Mouse (Mus musculus): ENCODE measurements around the gene Lyrm4. TPM values are rescaled to one million over a fixed set of nuclear protein-coding genes. Genes with fewer than 3 reads are reported as not detected.
A peak's percentile ranks its signal among the peaks of the same experiment; 100 is the strongest.

Gene Lyrm4
- polyA plus RNA-seq, 1 experiment from 2014 or later, result 8.1 TPM

DNA sequence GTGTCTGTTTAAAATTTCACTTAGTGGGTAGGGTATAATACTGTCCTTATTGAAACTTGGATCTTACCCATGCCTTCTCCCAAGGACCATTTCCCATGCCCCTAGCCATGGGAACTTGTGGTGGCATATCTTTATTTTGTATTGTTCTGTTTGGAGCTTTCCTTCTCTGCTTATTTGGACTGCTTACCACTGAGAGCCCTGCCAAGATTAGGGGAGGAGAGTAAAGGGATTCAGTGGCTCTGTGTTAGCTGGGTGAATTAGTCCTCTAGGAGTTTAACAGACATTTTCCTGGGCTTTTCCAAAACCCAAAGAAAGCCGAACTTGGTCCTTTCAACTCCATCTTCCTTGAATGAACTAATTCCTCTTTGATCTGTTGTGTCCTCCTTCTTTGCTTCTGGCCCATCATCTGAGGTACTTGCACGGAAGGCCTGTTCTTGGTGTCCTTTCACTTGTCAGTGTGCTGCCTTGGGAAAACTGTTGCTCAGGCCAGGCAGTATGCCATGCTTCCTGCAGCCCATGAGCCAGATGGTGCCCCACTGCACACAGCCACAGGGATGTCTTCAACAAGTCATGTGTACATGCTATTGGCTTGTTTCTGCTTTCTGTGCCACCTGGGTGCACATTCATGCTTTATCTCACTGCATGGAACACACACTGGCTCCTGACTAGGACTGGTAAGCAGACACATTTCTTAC lies 12.2 kb upstream of the Lyrm4 start:
- Histone ChIP-seq H3K4me3 (ENCODE audit: inconsistent target) (no peak overlapping the region), H3K27ac (no peak overlapping the region), H3K36me3 (ENCODE audit: inconsistent target) (no peaks in the 10 kb centered on the region), H3K79me2 (ENCODE audit: inconsistent target) (peaks cover 39% of the 10 kb centered on the region; the same call in 1 of the 2 replicates)
- 95% methylated on average over 2 of the region's 2 CpGs for WGBS (ENCODE audit: missing documents)

DNA sequence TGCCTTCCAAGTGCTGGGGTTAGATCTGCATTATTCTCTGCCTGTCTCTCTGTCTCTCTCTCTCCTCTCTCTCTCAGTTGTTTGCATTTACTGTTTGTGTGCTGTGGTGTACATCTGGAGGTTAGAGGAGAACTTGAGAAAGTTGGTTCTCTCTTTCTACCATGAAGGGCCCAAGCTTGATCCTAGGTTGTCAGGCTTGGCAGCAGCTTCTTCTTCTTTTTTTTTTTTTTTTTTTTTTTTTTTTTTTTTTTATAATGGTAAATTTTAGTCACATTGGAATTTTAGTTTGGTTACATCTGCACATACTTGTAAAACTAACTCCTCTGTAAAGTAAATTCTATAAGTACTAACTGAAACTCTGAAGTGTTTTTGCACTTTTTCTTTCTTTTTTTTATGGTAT lies 3.3 kb upstream of the Lyrm4 start:
- H3K79me2 ChIP-seq (ENCODE audit: inconsistent target), result peaks cover 65% of the 10 kb centered on the region
- H3K4me3 ChIP-seq (ENCODE audit: inconsistent target), result no peak overlapping the region
- no peaks in the 10 kb centered on the region for H3K36me3 ChIP-seq (ENCODE audit: inconsistent target)
- H3K27ac ChIP-seq, result no peak overlapping the region

DNA sequence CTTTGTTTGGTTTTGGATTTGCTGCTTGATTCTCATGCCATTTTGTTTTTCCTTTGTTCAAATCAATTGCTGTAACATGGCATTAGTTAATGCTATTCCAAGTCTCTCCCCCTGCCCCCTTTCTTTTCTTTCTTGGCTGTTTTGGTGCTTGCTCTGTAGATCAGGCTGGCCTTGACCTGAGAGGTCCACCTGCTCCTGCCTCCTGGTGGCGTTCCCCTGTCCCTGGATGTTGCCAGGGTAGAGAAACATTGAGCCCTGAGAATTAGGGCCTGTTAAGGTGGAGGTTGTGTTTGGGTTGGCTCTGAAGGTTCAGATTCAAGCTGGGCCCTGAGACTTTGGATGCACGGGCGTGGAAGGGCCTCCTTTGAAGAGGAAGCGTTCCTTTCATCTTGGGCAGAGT lies 2.4 kb upstream of the Lyrm4 start:
- Histone ChIP-seq H3K4me3 (ENCODE audit: inconsistent target) (no peak overlapping the region), H3K79me2 (ENCODE audit: inconsistent target) (peaks cover 65% of the 10 kb centered on the region), H3K36me3 (ENCODE audit: inconsistent target) (no peaks in the 10 kb centered on the region), H3K27ac (no peak overlapping the region)
- WGBS (ENCODE audit: missing documents), result 95% methylated on average over 4 of the region's 4 CpGs

DNA sequence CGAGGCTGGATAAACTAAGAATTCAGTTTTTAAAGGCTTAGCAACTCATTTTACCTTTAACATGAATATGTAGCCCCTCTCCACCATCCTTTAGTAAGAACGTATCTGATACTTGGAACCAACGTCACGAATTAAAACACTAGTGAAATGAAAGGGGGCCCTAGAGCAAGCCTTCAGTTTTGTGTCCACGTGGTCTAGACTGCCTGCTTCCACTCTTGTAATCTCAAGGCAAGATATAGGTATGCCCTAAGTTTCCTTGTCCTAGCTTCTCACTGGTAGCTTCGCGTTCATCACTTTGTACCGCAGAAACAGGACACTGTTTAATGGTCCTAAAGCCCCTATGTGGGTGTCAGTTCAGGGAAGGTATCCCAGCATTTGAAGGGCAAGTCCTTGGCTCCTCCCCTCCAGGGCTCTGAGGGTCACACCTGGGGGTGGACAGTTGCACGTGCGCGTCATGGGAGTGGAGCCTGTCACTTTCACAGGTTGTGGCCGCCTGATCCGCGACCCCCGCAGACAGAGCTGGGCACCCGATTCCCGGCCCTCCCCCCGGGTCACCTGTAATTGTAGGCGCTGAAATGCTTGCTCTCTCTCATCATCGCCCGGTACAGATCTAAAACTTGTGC lies 695 bp downstream of the Lyrm4 start:
- peaks cover 34% of the 10 kb centered on the region for H3K79me2 ChIP-seq (ENCODE audit: inconsistent target)
- H3K4me3 ChIP-seq (ENCODE audit: inconsistent target), result peak overlapping the region; percentile 64
- 9% methylated on average over 21 of the region's 21 CpGs for WGBS (ENCODE audit: missing documents)
- H3K36me3 ChIP-seq (ENCODE audit: inconsistent target), result no peaks in the 10 kb centered on the region
- H3K27ac ChIP-seq, result peak overlapping the region; percentile 31

DNA sequence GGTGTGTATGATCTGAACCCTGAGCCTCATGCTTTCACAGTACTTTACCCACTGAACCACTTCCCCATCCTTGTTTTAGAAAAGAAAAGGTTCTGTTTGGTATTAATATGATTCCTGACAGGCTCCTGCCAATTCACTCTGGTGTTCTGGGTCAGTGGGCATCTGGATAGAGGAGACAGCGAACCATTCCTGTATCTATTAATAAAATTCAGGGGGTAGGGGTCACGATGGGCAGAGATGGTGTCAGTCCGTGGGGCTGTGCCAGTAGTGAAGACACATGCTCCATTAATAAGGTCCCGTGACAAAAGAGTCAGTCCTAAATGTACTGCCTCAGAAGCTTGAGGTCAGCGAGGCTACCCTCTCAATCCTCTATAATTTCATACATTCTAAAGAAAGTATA lies 4.1 kb downstream of the Lyrm4 start:
- Histone ChIP-seq H3K36me3 (ENCODE audit: inconsistent target) (no peaks in the 10 kb centered on the region), H3K4me3 (ENCODE audit: inconsistent target) (no peak overlapping the region), H3K27ac (no peak overlapping the region), H3K79me2 (ENCODE audit: inconsistent target) (peaks cover 3% of the 10 kb centered on the region)
- WGBS (ENCODE audit: missing documents), result 88% methylated on average over 5 of the region's 5 CpGs

DNA sequence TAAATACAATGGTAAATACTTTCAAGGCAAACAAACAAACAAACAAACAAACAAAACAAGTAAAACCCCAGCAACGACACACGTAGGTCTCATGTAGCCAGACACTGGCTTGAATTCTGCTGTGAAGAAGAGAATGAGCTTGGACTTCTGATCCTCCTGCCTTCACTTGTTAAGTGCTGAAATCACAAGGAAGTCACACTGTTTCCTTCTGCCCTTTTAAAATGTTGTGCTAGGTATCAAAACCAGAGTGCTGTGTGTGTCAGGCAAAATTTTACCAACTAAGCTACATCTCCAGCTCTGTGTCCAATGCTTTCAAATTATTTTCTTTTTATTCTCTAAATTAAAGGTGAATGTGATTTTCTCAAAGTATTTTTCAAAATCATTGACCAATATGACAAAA lies 6.0 kb downstream of the Lyrm4 start:
- Histone ChIP-seq H3K27ac (no peak overlapping the region), H3K36me3 (ENCODE audit: inconsistent target) (no peaks in the 10 kb centered on the region), H3K79me2 (ENCODE audit: inconsistent target) (no peaks in the 10 kb centered on the region), H3K4me3 (ENCODE audit: inconsistent target) (no peak overlapping the region)
- 94% methylated on average over 2 of the region's 2 CpGs for WGBS (ENCODE audit: missing documents)

DNA sequence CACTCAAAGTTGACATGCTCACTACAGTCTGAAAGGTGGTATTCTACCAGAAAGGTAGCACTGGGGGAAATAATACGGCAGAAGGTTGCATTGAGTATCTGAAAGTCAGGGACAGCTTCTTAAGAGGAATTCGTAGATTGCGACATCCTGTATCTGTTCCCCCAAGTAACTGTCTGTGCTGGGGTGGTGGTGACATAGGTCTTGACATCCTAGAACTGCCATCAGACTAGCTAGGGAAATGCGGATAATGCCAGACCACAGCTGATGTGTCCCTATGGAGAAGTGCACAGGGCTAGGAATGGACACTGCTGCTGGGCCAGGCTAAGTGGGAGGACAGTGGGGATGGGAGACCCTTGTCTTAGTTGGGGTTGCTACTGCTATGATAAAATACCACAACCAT lies 8.8 kb downstream of the Lyrm4 start:
- 44% methylated on average over 4 of the region's 4 CpGs for WGBS (ENCODE audit: missing documents)
- no peaks in the 10 kb centered on the region for H3K36me3 ChIP-seq (ENCODE audit: inconsistent target)
- no peak overlapping the region for H3K27ac ChIP-seq
- no peaks in the 10 kb centered on the region for H3K79me2 ChIP-seq (ENCODE audit: inconsistent target)
- H3K4me3 ChIP-seq (ENCODE audit: inconsistent target), result no peak overlapping the region

DNA sequence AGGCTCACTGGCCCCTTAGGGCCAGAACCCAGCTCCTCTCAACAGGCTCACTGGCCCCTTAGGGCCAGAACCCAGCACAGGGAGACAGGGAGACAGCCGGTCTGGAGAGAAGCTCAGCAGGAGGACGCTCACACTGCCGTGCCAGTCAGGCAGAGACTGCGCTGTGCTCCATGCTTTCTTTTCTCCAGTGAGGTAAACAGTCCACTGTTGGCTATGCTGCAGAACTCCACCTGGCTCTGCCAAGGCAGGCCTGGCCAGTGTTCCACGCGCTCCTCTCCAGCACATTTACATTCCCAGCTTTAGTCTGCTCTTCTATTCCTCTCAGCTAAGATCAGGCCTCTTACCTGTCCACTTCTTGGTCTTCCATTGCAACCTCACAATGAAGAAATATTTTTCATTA lies 11.7 kb downstream of the Lyrm4 start:
- no peak overlapping the region for H3K4me3 ChIP-seq (ENCODE audit: inconsistent target)
- WGBS (ENCODE audit: missing documents), result 97% methylated on average over 6 of the region's 6 CpGs
- H3K79me2 ChIP-seq (ENCODE audit: inconsistent target), result no peaks in the 10 kb centered on the region
- no peak overlapping the region for H3K27ac ChIP-seq
- H3K36me3 ChIP-seq (ENCODE audit: inconsistent target), result no peaks in the 10 kb centered on the region

DNA sequence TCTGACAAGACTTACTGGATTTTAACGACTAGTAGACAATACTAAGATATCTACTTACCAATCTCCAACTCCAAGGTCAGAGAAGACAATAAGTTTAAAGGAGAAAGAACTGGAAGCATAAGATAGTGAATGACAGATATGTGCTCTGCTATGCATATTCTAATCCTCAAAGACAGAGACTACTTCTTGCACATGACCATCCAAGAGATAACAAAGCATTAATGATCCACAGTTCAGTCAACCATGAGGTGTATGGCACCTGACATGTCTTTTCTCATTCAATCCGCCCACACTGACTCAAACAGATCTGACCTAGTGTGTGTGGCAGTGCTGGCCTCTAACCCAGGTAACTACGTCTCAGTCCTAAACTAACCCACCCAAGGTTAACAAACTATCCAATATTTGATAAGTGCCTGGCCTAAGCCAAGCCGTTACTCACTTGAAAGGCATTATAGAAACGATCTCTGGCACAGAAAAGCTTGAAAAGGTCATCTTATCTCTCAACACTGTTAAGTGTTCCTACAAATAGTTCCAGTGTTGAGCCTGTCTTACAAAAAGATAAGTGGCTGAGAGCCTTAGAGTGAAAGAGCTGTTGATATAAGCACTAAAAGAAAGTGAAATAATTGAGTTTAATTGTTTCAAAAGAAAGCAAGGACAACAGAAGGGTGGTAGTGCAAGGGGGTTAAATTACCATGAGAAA lies 20.5 kb downstream of the Lyrm4 start:
- H3K4me3 ChIP-seq (ENCODE audit: inconsistent target), result no peak overlapping the region
- no peak overlapping the region for H3K27ac ChIP-seq
- H3K79me2 ChIP-seq (ENCODE audit: inconsistent target), result no peaks in the 10 kb centered on the region
- no peaks in the 10 kb centered on the region for H3K36me3 ChIP-seq (ENCODE audit: inconsistent target)
- 97% methylated on average over 5 of the region's 5 CpGs for WGBS (ENCODE audit: missing documents)

DNA sequence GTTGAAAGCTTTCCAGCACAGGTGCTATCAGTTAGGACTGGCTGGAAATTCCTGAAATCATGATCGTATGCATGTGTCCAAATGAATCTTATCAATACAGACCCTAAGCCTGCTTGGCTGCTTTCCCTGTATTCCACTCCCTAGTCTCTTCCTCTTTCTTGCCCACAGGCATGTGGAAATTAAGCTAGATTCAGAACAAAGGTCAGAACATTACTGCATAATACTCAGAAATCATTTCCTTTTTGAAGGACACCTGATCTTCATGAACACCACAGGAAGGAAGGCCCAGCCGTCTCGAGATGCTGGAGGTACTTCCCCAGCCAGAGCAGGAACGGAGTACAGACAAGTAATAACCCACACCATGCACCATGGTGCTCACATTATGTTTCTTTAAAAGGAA lies 29.2 kb downstream of the Lyrm4 start:
- Histone ChIP-seq H3K27ac (no peak overlapping the region), H3K36me3 (ENCODE audit: inconsistent target) (no peaks in the 10 kb centered on the region), H3K79me2 (ENCODE audit: inconsistent target) (no peaks in the 10 kb centered on the region), H3K4me3 (ENCODE audit: inconsistent target) (no peak overlapping the region)
- WGBS (ENCODE audit: missing documents), result 15% methylated on average over 4 of the region's 4 CpGs

DNA sequence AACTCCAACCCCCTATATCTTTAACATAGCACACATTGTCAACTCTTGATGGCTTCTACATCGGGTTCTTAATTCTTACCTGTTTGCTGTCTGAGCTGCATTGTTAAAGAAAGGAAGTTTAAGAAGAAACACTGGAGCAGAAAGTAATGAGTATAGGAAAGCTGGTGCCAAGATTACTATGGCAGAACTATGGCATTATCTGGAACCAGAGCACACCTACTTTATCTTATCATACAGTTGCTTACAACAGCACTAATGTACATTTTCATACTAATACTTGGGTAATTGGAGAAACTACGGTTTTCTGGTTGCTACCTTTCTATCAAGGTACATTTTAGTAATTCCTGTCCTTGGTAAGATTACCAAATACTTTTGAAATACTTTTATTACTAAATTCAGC lies 29.9 kb downstream of the Lyrm4 start:
- WGBS (ENCODE audit: missing documents), result 81% methylated on average over 2 of the region's 2 CpGs
- H3K27ac ChIP-seq, result no peak overlapping the region
- H3K4me3 ChIP-seq (ENCODE audit: inconsistent target), result no peak overlapping the region
- H3K36me3 ChIP-seq (ENCODE audit: inconsistent target), result no peaks in the 10 kb centered on the region
- H3K79me2 ChIP-seq (ENCODE audit: inconsistent target), result no peaks in the 10 kb centered on the region

DNA sequence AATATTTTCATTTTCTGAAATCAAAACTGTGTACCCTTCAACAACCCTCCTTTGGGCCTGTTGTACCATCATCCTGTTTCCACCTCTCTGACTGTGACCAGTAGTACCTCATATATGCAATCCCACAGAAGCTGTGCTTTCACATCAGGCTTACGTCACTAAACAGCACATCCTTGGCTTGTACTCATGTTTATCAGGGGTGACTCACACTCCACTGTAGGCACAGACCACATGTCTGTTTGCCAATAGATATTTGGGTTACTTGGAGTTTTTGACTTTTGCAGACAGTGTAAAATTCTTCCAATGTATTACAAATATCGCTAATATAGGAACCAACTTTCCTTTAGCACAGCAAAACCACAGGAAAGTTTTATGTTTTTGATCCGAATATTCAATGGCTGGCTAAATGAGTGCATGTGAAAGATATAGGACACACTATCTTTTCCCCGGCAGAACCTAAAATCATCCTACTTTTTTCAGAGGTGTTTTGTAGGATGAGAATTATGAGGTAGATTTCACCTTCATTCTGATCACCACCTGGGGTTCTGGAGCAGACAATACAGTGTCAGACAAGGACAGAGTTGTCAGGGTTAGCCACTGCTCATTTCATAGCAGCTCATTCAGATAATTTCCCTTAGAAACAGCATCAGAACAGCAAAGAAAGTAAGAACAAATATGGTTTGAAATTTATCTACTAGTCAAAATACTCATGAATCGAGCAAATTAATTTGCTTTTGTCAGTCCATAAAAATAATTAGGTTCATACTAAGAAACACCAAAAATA lies 30.5 kb downstream of the Lyrm4 start:
- H3K27ac ChIP-seq, result no peak overlapping the region
- no peaks in the 10 kb centered on the region for H3K79me2 ChIP-seq (ENCODE audit: inconsistent target)
- 77% methylated on average over 5 of the region's 5 CpGs for WGBS (ENCODE audit: missing documents)
- no peaks in the 10 kb centered on the region for H3K36me3 ChIP-seq (ENCODE audit: inconsistent target)
- H3K4me3 ChIP-seq (ENCODE audit: inconsistent target), result no peak overlapping the region

DNA sequence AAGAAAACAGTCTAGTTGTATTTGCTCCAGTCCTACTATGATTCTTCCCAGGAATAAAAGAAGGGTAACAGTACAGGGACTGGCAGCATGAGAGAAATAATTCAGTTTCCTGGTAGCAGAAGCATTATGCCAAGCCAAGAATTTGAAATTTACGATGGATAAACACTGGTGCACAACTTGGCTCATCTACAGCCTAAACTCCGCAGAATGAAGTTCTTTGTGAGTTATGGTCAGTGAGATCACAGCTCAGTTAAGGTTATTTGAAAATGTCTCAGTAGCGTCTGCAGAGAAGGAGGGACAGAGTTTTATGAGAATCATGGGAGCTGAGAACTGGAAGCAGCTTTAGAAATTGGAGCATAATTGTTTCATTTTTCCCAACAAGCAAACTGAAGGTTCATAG lies 31.4 kb downstream of the Lyrm4 start:
- no peak overlapping the region for H3K27ac ChIP-seq
- H3K36me3 ChIP-seq (ENCODE audit: inconsistent target), result no peaks in the 10 kb centered on the region
- 92% methylated on average over 3 of the region's 3 CpGs for WGBS (ENCODE audit: missing documents)
- no peak overlapping the region for H3K4me3 ChIP-seq (ENCODE audit: inconsistent target)
- H3K79me2 ChIP-seq (ENCODE audit: inconsistent target), result no peaks in the 10 kb centered on the region

DNA sequence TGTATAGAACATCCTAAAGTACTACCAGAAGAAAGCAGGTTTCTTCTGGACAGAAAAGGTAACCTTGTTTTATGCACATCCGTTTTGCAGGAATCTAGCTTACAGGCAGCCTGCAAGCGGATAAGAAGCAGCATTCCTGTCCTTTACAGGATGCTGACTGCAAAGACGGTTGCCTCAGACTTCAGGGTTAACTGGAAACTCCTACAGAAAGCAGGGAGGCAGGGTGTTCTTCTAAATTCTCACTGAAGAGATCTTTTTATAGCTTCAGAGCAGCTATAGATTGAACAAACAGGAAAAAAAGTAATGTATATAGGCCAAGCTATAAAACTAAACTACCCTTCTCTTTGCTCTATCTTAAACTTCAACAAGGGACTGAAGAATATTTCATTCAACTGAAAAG lies 32.6 kb downstream of the Lyrm4 start:
- no peaks in the 10 kb centered on the region for H3K79me2 ChIP-seq (ENCODE audit: inconsistent target)
- 93% methylated on average over 3 of the region's 3 CpGs for WGBS (ENCODE audit: missing documents)
- no peak overlapping the region for H3K4me3 ChIP-seq (ENCODE audit: inconsistent target)
- H3K36me3 ChIP-seq (ENCODE audit: inconsistent target), result no peaks in the 10 kb centered on the region
- H3K27ac ChIP-seq, result no peak overlapping the region

DNA sequence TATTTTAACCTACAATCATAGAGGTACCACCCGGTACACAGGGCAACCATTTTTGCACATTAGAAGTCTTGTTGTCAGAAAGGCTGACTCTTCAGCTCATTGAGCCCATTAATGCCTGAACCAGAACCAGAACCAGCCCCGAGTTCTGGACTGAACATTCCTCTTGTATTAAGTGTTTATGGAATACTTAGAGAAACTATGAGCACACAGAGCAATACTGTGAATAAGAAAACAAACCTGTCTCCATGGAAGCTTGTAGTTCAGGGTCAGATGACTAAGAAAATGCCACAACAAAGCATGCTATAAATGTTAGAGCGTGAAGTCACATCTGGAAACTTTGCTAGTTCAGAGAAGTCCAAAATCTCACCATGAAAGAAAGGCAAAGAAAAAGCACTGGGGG lies 35.7 kb downstream of the Lyrm4 start:
- Histone ChIP-seq H3K79me2 (ENCODE audit: inconsistent target) (no peaks in the 10 kb centered on the region), H3K36me3 (ENCODE audit: inconsistent target) (no peaks in the 10 kb centered on the region), H3K27ac (no peak overlapping the region), H3K4me3 (ENCODE audit: inconsistent target) (no peak overlapping the region)
- WGBS (ENCODE audit: missing documents), result 98% methylated on average over 3 of the region's 3 CpGs

Measured in macrophage (primary cell).